Mouse (Mus musculus) hindbrain, embryonic 16.5 days (tissue): ENCODE data around the gene Hoxd13. TPM values are rescaled to one million over a fixed set of nuclear protein-coding genes. Genes with fewer than 3 reads are reported as not detected.

ENCODE experiments used
- ATAC-seq: fragments of 200-750 bp; cut with Nextera tagmentation; 2 replicates; pipeline ENCODE4 v1.8.0; 2017; ENCODE audit warnings: moderate TSS enrichment, moderate library complexity
- H3K27ac ChIP-seq: fragments of 300-500 bp; sonication (generic); 2 replicates; pipeline ENCODE4 v1.5.1; 2014; ENCODE audit warnings: low read depth, mild to moderate bottlenecking, control low read depth, low read length, moderate library complexity
- H3K27me3 ChIP-seq: fragments of 300-500 bp; sonication (generic); replicated peaks from 2 replicates; pipeline ENCODE4 v1.6.1; 2014; ENCODE audit warnings: low read length; ENCODE audit not compliant: control insufficient read depth, insufficient read depth
- H3K36me3 ChIP-seq: fragments of 300-500 bp; sonication (generic); 2 replicates; pipeline ENCODE4 v1.6.1; 2014; ENCODE audit warnings: mild to moderate bottlenecking, low read length, moderate library complexity, mixed read lengths; ENCODE audit not compliant: control insufficient read depth, insufficient read depth
- H3K4me1 ChIP-seq: fragments of 300-500 bp; sonication (generic); 2 replicates; pipeline ENCODE4 v1.6.1; 2014; ENCODE audit warnings: low read depth, low read length; ENCODE audit not compliant: control insufficient read depth, insufficient read depth
- H3K4me2 ChIP-seq: fragments of 300-500 bp; sonication (generic); 2 replicates; pipeline ENCODE4 v1.6.1; 2014; ENCODE audit warnings: mild to moderate bottlenecking, low read length, control low read depth, moderate library complexity
- H3K4me3 ChIP-seq: fragments of 300-500 bp; sonication (generic); 2 replicates; pipeline ENCODE4 v1.5.1; 2014; ENCODE audit warnings: mild to moderate bottlenecking, low read length, control low read depth, moderate library complexity
- H3K9ac ChIP-seq: fragments of 300-500 bp; sonication (generic); 2 replicates; pipeline ENCODE4 v1.6.1; 2014; ENCODE audit warnings: low read depth, mild to moderate bottlenecking, control low read depth, low read length, moderate library complexity
- H3K9me3 ChIP-seq: fragments of 300-500 bp; sonication (generic); 2 replicates; pipeline ENCODE4 v1.6.1; 2014; ENCODE audit warnings: mild to moderate bottlenecking, low read length, moderate library complexity; ENCODE audit not compliant: control insufficient read depth
- WGBS: fragments of 180-500 bp; shearing (Covaris S2); extraction: QIAGEN DNeasy Blood & Tissue Kit; methylation state at CpG from one replicate; pipeline ENCODE4 v1.1.7; 2014; 5-methylcytosine and 5-hydroxymethylcytosine counted together
- polyA plus RNA-seq: library from polyadenylated mRNA; unstranded; fragments of >200 nt; fragmentation: Nextera tagmentation; extraction: Ambion mirVana; gene quantifications from 2 replicates; pipeline ENCODE4 v1.2.1, GENCODE M21; 2015

Gene Hoxd13
- polyA plus RNA-seq, 1 experiment from 2014 or later: not detected

DNA sequence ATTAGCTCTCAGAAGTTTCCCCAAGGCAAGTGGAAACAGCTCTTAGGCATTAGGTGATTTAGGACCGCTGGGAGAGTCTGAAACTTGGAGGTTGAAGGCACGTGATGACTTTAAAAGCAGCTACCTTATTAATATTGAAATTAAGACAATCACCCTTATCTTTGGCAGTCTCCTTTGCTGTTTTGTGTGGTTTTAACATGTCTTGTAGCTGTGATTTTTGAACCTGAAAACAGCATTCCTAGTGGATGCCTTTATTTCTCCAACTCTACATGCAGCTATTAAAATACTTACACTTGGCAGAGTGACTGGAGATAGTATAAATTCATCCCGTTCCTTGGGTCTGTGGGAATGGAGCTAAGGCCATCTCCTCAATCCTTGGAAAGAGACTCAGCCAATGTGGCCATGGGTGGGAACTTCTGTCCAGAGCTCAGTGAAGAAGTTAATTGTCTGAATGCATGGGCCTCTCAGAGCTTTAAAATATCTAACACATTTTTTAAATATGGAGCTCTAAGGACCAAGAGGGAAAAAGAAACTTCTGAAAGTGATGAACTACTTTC, 2.6 kb downstream of the Hoxd13 start:
- WGBS: 2% methylated on average over 3 of the region's 3 CpGs
- Histone ChIP-seq H3K4me1 (peaks cover 9% of the 10 kb centered on the region), H3K4me2 (no peak overlapping the region), H3K9me3 (no peaks in the 10 kb centered on the region), H3K27me3 (peaks cover 78% of the 10 kb centered on the region), H3K4me3 (no peak overlapping the region), H3K9ac (no peak overlapping the region), H3K36me3 (no peaks in the 10 kb centered on the region), H3K27ac (no peak overlapping the region)
- ATAC-seq: no peak

DNA sequence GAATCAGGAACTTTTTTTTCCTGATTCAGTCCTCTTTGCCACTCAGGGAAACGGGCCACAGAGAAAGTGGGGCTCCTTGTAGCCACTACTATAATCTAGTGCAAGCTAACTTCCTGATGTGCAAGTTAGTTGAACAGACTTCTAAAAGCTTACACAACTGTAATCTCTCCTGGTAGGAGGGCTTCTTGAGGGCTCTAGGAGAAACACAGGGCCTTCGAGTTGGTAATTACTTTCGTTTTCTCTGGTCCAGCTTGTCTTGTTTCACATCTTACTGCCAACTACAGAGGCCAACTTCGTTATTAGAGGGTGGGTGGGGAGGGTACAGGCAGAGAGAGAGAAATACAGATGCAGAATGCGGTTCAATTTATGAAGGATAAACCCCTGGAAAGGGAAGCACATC, 3.7 kb downstream of the Hoxd13 start:
- no peak overlapping the region for H3K27ac ChIP-seq
- H3K4me1 ChIP-seq: peaks cover 9% of the 10 kb centered on the region
- no peak overlapping the region for H3K9ac ChIP-seq
- H3K4me3 ChIP-seq: no peak overlapping the region
- no peak overlapping the region for H3K4me2 ChIP-seq
- no peaks in the 10 kb centered on the region for H3K9me3 ChIP-seq
- no peak for ATAC-seq
- no peaks in the 10 kb centered on the region for H3K36me3 ChIP-seq
- WGBS: 6% methylated on average over 5 of the region's 5 CpGs
- H3K27me3 ChIP-seq: peaks cover 76% of the 10 kb centered on the region

DNA sequence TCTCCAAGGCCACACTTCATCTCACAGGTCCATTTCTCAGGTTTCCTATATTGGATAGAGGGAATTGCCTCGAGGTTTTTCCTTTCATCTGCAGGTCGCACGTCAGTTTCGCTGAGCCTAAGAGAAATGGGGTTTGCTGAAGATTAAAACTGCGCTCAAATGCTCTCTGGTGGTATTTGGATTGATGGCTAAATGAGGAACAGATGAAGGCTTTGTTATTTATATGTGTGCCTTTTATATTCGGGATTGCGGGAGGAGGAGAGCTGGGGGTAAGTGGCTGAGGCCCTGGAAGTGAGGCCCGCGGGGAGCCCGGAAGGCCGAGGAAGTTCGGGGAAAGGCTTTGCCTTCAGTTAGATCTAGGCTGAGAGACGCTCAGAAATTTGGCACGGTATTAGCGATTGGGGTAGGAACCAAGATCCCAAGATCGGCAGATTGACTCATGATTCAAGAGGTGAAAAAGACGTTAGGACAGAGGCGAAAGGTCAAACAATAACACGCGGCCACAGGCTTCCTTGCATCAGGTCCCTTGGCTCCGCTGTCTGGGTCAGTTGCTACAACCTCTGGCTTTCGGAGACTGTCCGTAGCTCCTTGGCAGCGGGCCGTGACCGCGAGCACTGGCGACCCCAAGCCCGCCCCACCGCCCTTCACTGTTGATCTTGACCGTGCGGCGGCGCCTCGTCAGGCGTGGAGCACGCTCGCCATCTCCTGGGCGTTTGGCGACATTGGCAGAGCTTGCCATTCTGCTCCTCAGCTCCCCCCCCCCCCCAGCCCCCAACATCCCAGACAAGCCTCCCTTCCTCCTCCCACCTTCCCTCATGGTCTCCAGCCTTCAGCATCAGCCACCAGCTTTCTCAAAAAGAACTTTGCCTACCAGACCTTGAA, 4.6 kb downstream of the Hoxd13 start:
- Histone ChIP-seq H3K27ac (no peak overlapping the region), H3K9me3 (no peaks in the 10 kb centered on the region), H3K9ac (no peak overlapping the region), H3K36me3 (no peaks in the 10 kb centered on the region), H3K4me3 (peak overlapping the region; percentile 25), H3K4me1 (peaks cover 9% of the 10 kb centered on the region), H3K4me2 (peak overlapping the region; percentile 53), H3K27me3 (peaks cover 79% of the 10 kb centered on the region)
- peak; percentile 54 for ATAC-seq
- 2% methylated on average over 39 of the region's 40 CpGs for WGBS

DNA sequence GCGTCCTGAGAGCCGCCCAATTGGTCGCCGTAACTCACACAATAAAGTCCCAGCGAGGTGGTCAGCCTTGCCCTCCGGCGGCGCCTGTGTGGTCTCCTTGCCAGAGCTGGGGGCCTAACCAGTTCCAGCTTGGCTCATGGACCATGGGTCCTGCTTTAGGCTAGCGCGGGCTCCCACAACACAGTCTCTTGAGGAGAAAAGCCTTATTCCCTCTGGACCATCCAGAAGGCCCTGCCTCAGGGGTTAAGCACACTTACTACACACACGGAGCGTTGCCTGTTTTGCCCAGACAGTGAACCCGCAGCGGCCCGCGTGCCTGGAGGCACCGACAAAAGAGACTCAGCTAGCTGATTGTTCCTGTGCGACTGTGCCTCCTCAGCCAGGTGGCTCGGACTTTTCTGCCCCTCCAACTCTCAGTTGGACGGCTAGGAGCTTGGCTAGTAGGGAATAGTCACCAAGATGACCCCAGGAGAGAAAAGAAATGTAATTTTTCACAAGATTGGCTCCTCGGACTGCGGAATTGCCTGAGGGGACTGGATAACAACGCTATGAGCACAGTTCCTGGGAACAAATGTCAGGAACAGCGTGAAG, 5.8 kb downstream of the Hoxd13 start:
- H3K9me3 ChIP-seq: no peaks in the 10 kb centered on the region
- no peak overlapping the region for H3K4me2 ChIP-seq
- no peak for ATAC-seq
- peaks cover 77% of the 10 kb centered on the region for H3K27me3 ChIP-seq
- no peak overlapping the region for H3K27ac ChIP-seq
- 1% methylated on average over 24 of the region's 24 CpGs for WGBS
- H3K36me3 ChIP-seq: no peaks in the 10 kb centered on the region
- H3K4me3 ChIP-seq: no peak overlapping the region
- no peak overlapping the region for H3K9ac ChIP-seq
- peaks cover 3% of the 10 kb centered on the region for H3K4me1 ChIP-seq

DNA sequence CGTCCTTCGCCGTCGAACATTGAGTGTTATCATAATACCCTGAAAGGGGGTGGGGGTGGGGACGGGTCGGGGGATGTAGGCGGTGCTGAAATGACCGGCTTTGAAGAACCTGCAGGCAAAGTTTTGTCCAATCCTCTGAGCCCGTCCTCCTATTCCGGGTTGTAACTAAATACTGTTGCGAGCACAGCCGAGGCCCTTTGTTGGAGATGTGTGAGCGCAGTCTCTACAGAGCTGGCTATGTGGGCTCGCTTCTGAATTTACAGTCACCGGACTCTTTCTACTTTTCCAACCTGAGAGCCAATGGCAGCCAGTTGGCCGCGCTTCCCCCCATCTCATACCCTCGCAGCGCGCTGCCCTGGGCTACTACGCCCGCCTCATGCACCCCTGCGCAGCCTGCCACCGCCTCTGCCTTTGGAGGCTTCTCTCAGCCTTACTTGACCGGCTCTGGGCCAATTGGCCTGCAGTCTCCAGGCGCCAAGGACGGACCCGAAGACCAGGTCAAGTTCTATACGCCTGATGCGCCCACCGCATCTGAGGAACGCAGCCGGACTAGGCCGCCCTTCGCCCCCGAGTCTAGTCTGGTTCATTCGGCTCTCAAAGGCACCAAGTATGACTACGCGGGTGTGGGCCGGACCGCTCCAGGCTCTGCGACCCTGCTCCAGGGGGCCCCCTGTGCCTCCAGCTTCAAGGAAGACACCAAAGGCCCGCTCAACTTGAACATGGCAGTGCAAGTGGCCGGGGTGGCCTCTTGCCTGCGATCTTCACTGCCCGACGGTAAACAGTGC, 7.0 kb downstream of the Hoxd13 start, which contains the start of gene Hoxd12:
TSS of gene Hoxd12 (plus strand) at position 133 of the 785 bp plus-strand sequence.
- 3% methylated on average over 47 of the region's 47 CpGs for WGBS
- Histone ChIP-seq H3K4me3 (no peak within 1 kb of the TSS), H3K36me3 (no peaks in the 10 kb centered on the region), H3K9me3 (no peaks in the 10 kb centered on the region), H3K4me1 (peaks cover 3% of the 10 kb centered on the region), H3K27me3 (peaks cover 84% of the 10 kb centered on the region), H3K27ac (no peak within 1 kb of the TSS), H3K4me2 (no peak within 1 kb of the TSS), H3K9ac (no peak within 1 kb of the TSS)
- no peak for ATAC-seq

DNA sequence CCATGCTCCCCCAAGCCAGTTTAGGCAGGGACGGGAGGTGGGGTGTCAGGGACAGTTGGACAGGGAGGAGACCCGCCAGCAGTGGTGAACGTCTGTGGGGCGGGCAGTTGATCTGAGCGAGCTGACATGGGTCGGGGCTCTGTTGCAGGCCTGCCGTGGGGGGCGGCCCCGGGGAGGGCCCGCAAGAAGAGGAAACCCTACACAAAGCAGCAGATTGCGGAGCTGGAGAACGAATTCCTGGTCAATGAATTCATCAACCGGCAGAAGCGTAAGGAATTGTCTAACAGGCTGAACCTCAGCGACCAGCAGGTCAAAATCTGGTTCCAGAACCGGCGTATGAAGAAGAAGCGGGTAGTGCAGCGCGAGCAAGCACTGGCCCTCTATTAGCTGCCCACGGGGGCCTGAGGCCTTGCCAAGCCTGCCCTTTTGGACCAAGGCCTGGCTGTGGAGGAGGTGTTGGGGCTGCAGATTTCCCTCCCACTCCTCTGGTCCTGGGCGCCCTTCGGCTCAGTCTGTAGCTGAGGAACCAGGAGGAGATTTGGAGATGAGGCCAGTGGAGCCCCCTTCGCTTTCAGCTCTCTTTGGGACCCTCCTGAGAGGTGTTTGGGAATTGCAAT, 7.7 kb downstream of the Hoxd13 start:
- Histone ChIP-seq H3K36me3 (no peaks in the 10 kb centered on the region), H3K27me3 (peaks cover 87% of the 10 kb centered on the region), H3K4me3 (no peak overlapping the region), H3K4me1 (peaks cover 3% of the 10 kb centered on the region), H3K4me2 (no peak overlapping the region), H3K9ac (no peak overlapping the region), H3K27ac (no peak overlapping the region), H3K9me3 (no peaks in the 10 kb centered on the region)
- 8% methylated on average over 24 of the region's 24 CpGs for WGBS
- ATAC-seq: no peak

DNA sequence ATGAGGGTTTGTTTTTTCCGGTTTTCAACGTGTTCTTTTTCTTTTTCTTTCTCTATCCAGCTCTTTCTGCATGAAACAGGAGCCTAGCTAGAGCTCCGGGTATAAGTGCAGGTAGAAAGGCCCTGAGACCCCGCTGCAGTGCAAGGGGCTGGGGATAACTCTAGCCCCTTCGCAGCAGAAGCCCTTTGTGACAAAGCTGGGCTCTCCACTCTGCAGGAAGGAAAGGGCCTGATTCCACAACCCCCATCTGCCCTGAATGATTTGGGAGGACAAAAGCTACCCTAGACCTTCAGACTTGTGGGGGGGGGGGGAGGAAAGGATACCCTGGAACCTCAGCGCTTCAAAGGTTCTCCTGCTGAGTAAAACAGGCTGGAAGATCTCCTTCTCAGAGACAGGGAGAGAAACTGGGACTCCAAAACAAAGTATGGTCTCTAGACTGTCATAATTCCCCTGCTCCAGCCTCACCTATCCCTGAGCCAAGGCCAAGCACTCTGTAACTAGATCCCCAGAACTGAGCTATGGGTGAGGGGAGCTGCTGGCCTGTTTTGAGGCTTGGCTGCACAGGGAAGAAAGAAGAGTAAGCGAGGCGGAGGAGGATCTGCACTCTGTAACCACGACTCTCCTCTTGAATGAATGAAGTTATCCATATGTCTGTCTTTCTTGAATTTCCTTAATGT, 8.4 kb downstream of the Hoxd13 start:
- Histone ChIP-seq H3K4me3 (no peak overlapping the region), H3K27ac (no peak overlapping the region), H3K27me3 (peaks cover 89% of the 10 kb centered on the region), H3K9ac (no peak overlapping the region), H3K9me3 (no peaks in the 10 kb centered on the region), H3K4me1 (peaks cover 3% of the 10 kb centered on the region), H3K4me2 (no peak overlapping the region), H3K36me3 (no peaks in the 10 kb centered on the region)
- 4% methylated on average over 9 of the region's 9 CpGs for WGBS
- ATAC-seq: no peak

DNA sequence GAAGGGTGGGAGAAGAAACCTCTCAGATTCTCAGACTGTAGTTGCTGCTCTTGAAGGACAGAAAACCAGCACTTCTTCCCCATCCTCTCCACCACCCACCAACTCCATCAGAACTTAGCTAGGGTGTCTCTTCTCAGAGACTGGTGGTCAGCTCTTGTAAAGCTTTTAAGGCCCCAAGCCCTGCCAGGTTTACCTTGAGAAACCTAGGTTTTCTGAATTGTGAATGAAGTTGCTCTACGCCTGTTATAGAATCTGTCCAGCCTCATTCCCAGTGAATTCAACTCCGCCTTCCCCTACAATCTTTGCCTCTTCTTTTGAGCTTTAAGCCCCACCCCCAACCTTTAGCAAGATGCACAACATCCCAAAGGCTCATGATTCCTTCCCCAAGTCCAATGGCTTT, 9.0 kb downstream of the Hoxd13 start:
- ATAC-seq: no peak
- 13% methylated on average over 2 of the region's 2 CpGs for WGBS
- H3K4me3 ChIP-seq: no peak overlapping the region

More for the DNA sequence above, 9.0 kb downstream of the Hoxd13 start:
- Histone ChIP-seq H3K9ac (no peak overlapping the region), H3K27me3 (peaks cover 89% of the 10 kb centered on the region), H3K9me3 (no peaks in the 10 kb centered on the region), H3K36me3 (no peaks in the 10 kb centered on the region), H3K4me1 (peaks cover 6% of the 10 kb centered on the region), H3K4me2 (no peak overlapping the region), H3K27ac (no peak overlapping the region)
